Mouse (Mus musculus) small intestine, adult 10 weeks (tissue): Measurements from ENCODE around the gene Atp6v0a1. TPM values are rescaled to one million over a fixed set of nuclear protein-coding genes. Genes with fewer than 3 reads are reported as not detected.

Experiments
- polyA plus RNA-seq: library from polyadenylated mRNA; stranded (reverse); fragments of 350-450 nt; fragmentation: Illumina TruSeq; extraction: RNeasy Lipid Tissue Mini Kit (QIAGEN cat#74804); gene quantifications from one replicate; pipeline ENCODE4 v1.2.3, GENCODE M21; 2014; ENCODE audit warnings: low replicate concordance

The Atp6v0a1 gene
- 68.7 TPM for polyA plus RNA-seq

DNA sequence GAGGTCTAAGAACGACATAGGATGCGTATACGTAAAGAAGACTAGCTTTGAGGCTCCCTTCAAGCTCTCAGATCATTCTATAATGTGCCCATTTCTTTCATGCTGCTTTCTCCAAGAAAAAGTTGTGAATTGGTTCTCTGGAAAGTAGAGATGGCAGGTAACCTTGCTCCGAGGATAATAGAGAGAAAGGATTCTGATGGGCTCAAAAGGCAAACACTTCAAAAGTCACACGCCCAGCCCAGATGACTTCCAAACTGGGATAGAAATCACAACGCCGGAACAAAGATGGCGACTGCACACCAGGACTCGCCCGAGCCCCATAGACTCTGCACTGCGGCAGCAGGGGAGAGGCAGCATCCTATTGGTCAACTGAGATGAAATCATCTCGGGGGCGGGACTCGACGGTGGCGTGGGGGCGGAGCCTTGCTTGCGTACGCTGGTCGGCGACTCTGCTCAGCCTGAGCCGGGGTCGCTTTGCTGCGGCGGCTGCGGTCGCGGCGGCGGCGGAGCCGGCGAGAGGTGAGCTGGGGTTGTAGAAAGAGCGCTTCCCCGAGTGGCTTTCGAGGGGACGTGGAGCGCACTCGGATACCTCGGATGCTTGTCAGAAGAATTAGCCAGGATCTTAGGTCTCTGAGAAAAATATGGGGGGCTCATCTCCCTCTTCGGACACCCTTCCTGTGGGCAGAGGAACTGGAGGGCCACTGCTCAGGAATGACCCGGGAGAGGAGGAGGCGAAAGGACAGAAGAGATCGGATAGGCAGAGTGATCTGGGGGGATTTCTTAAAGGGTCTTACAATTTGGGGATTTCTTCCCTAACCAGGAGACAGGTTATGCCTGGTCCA, at the start of gene Atp6v0a1:
TSS of gene Atp6v0a1 (plus strand) at position 407 of the 842 bp plus-strand sequence.

DNA sequence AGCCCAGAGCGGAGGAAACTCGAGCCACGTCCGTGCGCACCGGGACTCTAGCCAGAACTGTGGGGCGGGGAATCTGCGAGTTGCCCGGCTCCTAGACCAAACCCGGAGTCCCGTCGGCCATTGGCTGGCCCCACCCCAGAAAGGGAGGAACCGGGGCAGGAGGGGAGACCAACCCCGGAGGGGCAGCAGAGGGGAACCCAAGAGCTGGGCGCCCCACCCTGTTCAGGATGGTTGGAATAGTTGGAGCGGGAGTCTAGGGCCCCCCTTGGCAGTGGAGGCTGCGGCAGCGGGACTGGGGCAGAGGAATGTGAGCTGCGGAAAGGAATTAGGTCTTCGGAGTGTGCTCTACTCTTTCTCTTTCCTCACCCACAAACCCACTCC, 38.7 kb upstream of the Atp6v0a1 start, which contains the start of gene Cavin1:
TSS of gene Cavin1 (minus strand) at position 331 of the 381 bp plus-strand sequence.

DNA sequence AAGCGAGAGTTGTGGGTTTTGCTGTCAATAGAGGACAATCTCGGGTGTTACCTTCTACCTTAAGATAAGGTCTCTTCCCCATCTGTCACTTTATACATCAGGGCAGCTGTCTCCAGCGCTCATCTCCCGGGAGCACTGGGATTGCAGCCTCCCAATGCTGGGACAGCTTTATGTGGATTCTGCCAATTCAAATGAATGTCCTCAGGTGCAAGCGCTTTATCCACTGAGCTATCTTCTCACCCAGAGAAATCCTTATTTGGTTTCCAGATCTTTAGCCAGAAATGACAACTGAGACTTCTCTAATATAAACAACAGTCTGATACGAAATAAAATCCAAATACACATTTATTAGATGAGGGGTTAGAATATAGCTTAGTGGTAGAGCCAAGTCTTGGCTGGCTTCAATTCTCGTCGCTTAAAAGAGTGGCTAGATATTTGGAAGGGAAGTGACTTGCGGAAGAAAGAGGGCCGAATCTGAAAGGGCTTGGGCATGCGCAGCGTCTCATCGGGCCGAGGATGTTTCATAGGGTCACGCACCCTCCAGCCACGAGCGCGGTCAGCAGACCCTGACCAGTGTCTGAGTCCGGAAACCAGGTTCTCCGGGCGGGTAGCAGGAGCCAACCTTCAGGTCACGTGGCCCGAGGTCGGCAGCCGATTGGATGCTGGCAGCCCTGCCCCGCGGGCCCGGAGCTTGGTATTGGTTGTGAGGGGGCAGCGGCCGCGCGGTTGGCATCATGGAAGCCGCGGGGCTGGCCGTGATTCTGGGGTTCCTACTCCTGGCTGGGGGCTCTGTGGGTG, 60.3 kb downstream of the Atp6v0a1 start, which contains the start of gene Naglu:
TSS of gene Naglu (plus strand) at position 622 of the 798 bp plus-strand sequence.

DNA sequence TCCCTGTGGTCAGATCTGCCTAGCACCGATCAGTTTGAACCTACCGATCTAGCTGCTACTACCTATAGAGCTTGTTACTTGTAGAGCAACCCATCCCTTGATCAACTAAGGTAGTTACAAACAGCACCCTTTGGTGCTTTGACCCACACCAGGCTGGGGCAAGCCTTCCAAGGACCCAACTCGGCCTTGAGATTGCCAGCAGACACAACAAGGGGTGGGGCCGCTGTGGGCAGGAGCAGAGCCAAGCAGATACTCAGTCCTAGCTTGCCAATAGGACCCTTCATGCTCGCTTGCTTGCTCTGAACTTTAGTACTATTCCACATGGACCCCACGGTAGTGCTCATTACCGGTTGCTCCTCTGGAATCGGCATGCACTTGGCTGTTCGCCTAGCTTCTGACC, 68.9 kb downstream of the Atp6v0a1 start, which contains the start of gene Hsd17b1:
TSS of gene Hsd17b1 (plus strand) at position 291 of the 400 bp plus-strand sequence.

DNA sequence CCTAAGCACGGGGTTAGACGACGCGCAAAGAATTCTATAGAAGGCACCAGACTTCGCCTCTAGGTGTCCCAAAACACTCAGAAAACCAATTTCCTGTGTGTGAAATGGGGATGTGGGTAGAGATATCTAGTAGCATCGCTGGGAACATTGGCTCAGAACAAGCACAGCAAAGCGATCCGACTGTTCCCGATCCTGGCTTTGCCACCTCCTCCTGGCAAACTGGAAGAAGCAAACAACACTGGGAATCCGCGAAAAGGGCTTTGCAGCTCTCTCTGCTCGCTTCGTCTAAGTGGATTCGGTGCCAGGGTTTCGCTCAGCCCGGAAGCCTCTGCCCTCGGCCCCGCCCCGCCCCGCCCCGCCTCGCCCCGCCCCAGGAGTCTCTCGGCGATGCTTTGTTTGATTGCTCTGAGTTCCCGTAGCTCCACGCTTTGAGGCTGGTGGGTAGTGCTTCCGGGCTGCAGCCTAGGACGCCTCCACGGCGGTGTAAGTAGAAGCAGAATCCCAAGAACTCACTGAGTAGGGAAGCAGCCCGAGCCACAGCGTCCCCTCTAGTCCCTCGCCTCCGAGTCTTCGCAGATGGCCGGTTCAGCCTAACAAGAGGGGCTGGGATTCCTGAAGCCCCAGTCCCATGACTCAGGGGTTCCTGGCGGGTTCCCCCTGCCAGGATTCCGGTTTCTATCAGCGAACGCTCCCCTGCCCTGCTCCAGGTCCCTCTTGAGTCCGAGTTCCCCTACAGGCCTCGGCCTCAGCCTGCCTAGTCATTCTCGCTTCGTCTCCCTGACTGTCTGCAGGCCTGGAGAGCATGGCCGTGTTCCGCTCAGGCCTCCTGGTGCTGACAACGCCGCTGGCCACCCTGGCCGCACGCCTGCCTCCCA, 73.2 kb downstream of the Atp6v0a1 start, which contains the start of gene Coasy:
TSS of gene Coasy (plus strand) at position 358 of the 875 bp plus-strand sequence.

DNA sequence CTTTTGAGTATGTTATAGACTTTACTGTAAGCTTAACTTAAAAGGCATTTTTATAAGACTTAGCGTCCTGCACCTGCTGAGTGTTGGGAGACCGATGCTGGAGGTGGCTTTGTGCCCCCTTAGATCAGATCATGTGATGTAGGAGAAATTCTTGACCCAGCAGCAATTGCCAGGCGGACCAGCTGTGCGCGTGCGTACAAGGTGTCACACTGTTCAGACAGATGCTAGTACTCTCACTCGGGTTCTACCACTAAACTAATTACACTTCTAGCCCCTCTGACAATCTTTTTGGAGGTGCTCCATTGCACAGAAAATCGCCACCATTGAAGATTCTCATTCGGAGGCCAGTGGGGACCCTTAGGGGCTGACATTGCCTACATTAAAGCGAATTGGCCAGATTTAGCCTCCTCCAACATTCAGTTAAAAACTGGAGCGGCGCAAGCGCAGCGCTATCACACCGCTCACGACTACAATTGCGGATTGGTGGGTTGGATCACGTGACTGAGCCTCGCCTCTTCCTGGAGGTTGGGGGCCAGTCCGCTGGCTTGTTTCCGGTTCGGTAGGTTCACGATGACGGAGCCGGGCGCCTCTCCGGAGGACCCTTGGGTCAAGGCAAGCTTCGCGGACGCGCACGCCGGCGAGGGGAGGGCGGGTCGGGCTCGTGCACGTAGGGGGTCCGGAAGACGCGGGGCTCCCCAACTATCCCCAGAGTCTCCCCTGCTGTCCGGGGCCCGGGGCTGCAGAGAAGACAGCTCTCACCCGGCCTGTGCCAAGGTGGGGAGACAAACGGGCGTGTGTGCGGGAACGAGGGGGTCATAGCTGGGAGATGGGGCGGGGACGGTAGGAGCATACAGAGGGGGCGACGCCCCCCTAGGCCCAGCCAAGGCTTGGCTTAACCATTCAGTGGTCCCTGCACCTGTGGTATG, 77.8 kb downstream of the Atp6v0a1 start, which contains the start of gene Mlx:
TSS of gene Mlx (plus strand) at position 522 of the 926 bp plus-strand sequence.

DNA sequence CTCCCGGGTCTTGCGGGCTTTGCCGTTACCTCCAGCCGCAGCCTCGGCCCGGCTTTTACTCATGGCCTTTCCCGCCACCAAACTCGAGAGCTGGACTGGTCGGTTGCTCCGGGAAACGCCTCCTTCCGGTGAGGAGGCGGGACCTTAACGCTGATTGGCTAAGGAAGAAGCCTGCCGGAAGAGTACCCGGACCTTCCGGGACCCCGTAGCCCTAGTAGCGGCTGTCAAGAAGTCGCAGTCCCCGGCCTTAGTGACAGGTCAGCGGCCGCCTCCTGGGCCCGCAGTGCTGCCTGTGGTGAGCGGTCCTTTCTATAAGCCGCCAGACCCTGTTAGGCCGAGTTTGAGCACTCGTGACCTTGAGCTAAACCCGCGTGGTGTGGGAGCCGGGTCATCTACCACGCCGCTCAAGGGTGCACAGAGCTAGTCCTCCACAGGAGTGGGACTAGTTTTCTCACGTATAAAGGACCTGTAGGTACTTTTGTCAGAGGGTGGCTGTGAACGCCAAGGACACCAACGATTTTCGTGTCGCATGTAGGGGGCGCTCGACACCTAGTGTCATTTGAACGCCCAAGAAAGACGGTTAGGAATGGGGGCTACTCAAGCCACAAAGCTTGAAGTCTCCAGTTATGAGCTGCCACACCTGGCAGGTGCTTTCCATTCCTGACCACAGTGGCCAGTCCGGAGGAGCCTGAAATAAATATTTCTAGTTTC, 86.2 kb downstream of the Atp6v0a1 start, which contains the start of gene Psmc3ip:
TSS of gene Psmc3ip (minus strand) at position 123 of the 711 bp plus-strand sequence.

Other genes with a start within 250 kb of the Atp6v0a1 start
- not detected for gene Kcnh4, start 249.5 kb upstream of the Atp6v0a1 start, polyA plus RNA-seq
- not detected for gene Hcrt, start 246.5 kb upstream of the Atp6v0a1 start, polyA plus RNA-seq
- gene Ghdc, start 238.5 kb upstream of the Atp6v0a1 start, polyA plus RNA-seq: 1.7 TPM
- 2.1 TPM for gene Stat5b, start 158.7 kb upstream of the Atp6v0a1 start, polyA plus RNA-seq
- gene Stat5a, start 150.1 kb upstream of the Atp6v0a1 start, polyA plus RNA-seq: 1.2 TPM
- 18.7 TPM for gene Stat3, start 69.9 kb upstream of the Atp6v0a1 start, polyA plus RNA-seq
- 15.7 TPM for gene Cavin1, start 38.6 kb upstream of the Atp6v0a1 start, polyA plus RNA-seq
- gene Naglu, start 60.6 kb downstream of the Atp6v0a1 start, polyA plus RNA-seq: not detected
- not detected for gene Hsd17b1, start 69.0 kb downstream of the Atp6v0a1 start, polyA plus RNA-seq
- gene Coasy, start 73.1 kb downstream of the Atp6v0a1 start, polyA plus RNA-seq: 0.59 TPM
- gene Mlx, start 77.8 kb downstream of the Atp6v0a1 start, polyA plus RNA-seq: 98.3 TPM
- gene Psmc3ip, start 86.0 kb downstream of the Atp6v0a1 start, polyA plus RNA-seq: 0.52 TPM
- gene Retreg3, start 110.4 kb downstream of the Atp6v0a1 start, polyA plus RNA-seq: 33.3 TPM
- 0.82 TPM for gene Tubg1, start 110.5 kb downstream of the Atp6v0a1 start, polyA plus RNA-seq
- not detected for gene Tubg2, start 146.5 kb downstream of the Atp6v0a1 start, polyA plus RNA-seq
- gene Cntnap1, start 161.1 kb downstream of the Atp6v0a1 start, polyA plus RNA-seq: 0.22 TPM
- 0.52 TPM for gene Plekhh3, start 161.9 kb downstream of the Atp6v0a1 start, polyA plus RNA-seq
- not detected for gene Ccr10, start 166.0 kb downstream of the Atp6v0a1 start, polyA plus RNA-seq
- gene Ezh1, start 217.0 kb downstream of the Atp6v0a1 start, polyA plus RNA-seq: 22.1 TPM
- gene Ramp2, start 236.6 kb downstream of the Atp6v0a1 start, polyA plus RNA-seq: 1.6 TPM
- 73.6 TPM for gene Vps25, start 244.3 kb downstream of the Atp6v0a1 start, polyA plus RNA-seq